Mouse (Mus musculus): Measurements from ENCODE around the gene Hamp. TPM values are rescaled to one million over a fixed set of nuclear protein-coding genes. Genes with fewer than 3 reads are reported as not detected.
A peak's percentile ranks its signal among the peaks of the same experiment; 100 is the strongest.

Hamp gene
- 0.45 and 1.6 TPM in 2 replicates for polyA plus RNA-seq (2015; fragmentation: Nextera tagmentation; extraction: Ambion mirVana)

- no peak for TF ChIP-seq CTCF (IDR thresholded peaks at IDR 0.05; ENCODE audit: low read depth)
- TF ChIP-seq EP300 (optimal IDR thresholded peaks at IDR 0.05), result no peak
- ATAC-seq (ENCODE audit: low FRiP score, low TSS enrichment), result peak; percentile 31
Measured at GRCm38 (mm10) chr7:30943909-30944635, at the start of gene Hamp. TSS of gene Hamp (minus strand) at chr7:30944032.

GRCm38 (mm10) chr7:30992148-30992547, 48.3 kb upstream of the Hamp start:
- no peaks in the 10 kb centered on the region for H3K4me1 ChIP-seq (replicated peaks; ENCODE audit: control insufficient read depth, insufficient read depth)
- ATAC-seq (ENCODE audit: low FRiP score, low TSS enrichment) (peak; percentile 46; the same call in 1 of the 2 replicates), DNase-seq (ENCODE audit: low spot score) (no peak)
- 65% methylated on average over 5 of the region's 5 CpGs for WGBS
- H3K4me3 ChIP-seq (ENCODE audit: low read depth, low read length), result no peak overlapping the region
- H3K27me3 ChIP-seq (ENCODE audit: control insufficient read depth, insufficient read depth, low read length), result no peaks in the 10 kb centered on the region
- TF ChIP-seq EP300 (optimal IDR thresholded peaks at IDR 0.05) (no peak), CTCF (IDR thresholded peaks at IDR 0.05; ENCODE audit: low read depth) (no peak)
- H3K9ac ChIP-seq (ENCODE audit: low read length), result no peak overlapping the region
- no peak overlapping the region for H3K4me2 ChIP-seq (replicated peaks; ENCODE audit: low read depth)
- no peak overlapping the region for H3K27ac ChIP-seq (replicated peaks)
- no peaks in the 10 kb centered on the region for H3K9me3 ChIP-seq (ENCODE audit: control insufficient read depth, low read length)
- H3K36me3 ChIP-seq (ENCODE audit: control insufficient read depth, insufficient read depth, low read length), result no peaks in the 10 kb centered on the region

More at GRCm38 (mm10) chr7:30943909-30944635, at the start of gene Hamp:
- WGBS, result 63% methylated on average over 9 of the region's 9 CpGs
- H3K9me3 ChIP-seq (ENCODE audit: control insufficient read depth, low read length), result no peaks in the 10 kb centered on the region
- DNase-seq (ENCODE audit: low spot score), result no peak
- H3K27me3 ChIP-seq (ENCODE audit: control insufficient read depth, insufficient read depth, low read length), result no peaks in the 10 kb centered on the region
- no peak within 1 kb of the TSS for H3K9ac ChIP-seq (ENCODE audit: low read length)
- no peak within 1 kb of the TSS for H3K4me2 ChIP-seq (replicated peaks; ENCODE audit: low read depth)
- H3K4me3 ChIP-seq (ENCODE audit: low read depth, low read length), result no peak within 1 kb of the TSS
- no peak within 1 kb of the TSS for H3K27ac ChIP-seq (replicated peaks)
- H3K4me1 ChIP-seq (replicated peaks; ENCODE audit: control insufficient read depth, insufficient read depth), result no peaks in the 10 kb centered on the region
- peaks cover 2% of the 10 kb centered on the region for H3K36me3 ChIP-seq (ENCODE audit: control insufficient read depth, insufficient read depth, low read length)

GRCm38 (mm10) chr7:30988519-30989162, 44.8 kb upstream of the Hamp start:
- H3K9me3 ChIP-seq (ENCODE audit: control insufficient read depth, low read length), result no peaks in the 10 kb centered on the region
- no peaks in the 10 kb centered on the region for H3K27me3 ChIP-seq (ENCODE audit: control insufficient read depth, insufficient read depth, low read length)
- no peaks in the 10 kb centered on the region for H3K36me3 ChIP-seq (ENCODE audit: control insufficient read depth, insufficient read depth, low read length)
- no peak overlapping the region for H3K9ac ChIP-seq (ENCODE audit: low read length)
- H3K4me3 ChIP-seq (ENCODE audit: low read depth, low read length), result no peak overlapping the region
- no peak overlapping the region for H3K27ac ChIP-seq (replicated peaks)
- no peak for TF ChIP-seq CTCF (IDR thresholded peaks at IDR 0.05; ENCODE audit: low read depth)
- TF ChIP-seq EP300 (optimal IDR thresholded peaks at IDR 0.05), result no peak
- DNase-seq (ENCODE audit: low spot score) (no peak), ATAC-seq (ENCODE audit: low FRiP score, low TSS enrichment) (no peak)
- 88% methylated on average over 4 of the region's 4 CpGs for WGBS
- H3K4me1 ChIP-seq (replicated peaks; ENCODE audit: control insufficient read depth, insufficient read depth), result no peaks in the 10 kb centered on the region
- H3K4me2 ChIP-seq (replicated peaks; ENCODE audit: low read depth), result no peak overlapping the region

GRCm38 (mm10) chr7:30985357-30985756, 41.5 kb upstream of the Hamp start:
- Histone ChIP-seq H3K27ac (replicated peaks) (no peak overlapping the region), H3K4me1 (replicated peaks; ENCODE audit: control insufficient read depth, insufficient read depth) (no peaks in the 10 kb centered on the region), H3K4me3 (ENCODE audit: low read depth, low read length) (no peak overlapping the region), H3K9ac (ENCODE audit: low read length) (no peak overlapping the region), H3K36me3 (ENCODE audit: control insufficient read depth, insufficient read depth, low read length) (no peaks in the 10 kb centered on the region), H3K9me3 (ENCODE audit: control insufficient read depth, low read length) (no peaks in the 10 kb centered on the region), H3K27me3 (ENCODE audit: control insufficient read depth, insufficient read depth, low read length) (no peaks in the 10 kb centered on the region), H3K4me2 (replicated peaks; ENCODE audit: low read depth) (no peak overlapping the region)
- WGBS, result 86% methylated on average over 9 of the region's 9 CpGs
- DNase-seq (ENCODE audit: low spot score) (no peak), ATAC-seq (ENCODE audit: low FRiP score, low TSS enrichment) (no peak)
- TF ChIP-seq EP300 (optimal IDR thresholded peaks at IDR 0.05) (no peak), CTCF (IDR thresholded peaks at IDR 0.05; ENCODE audit: low read depth) (no peak)

GRCm38 (mm10) chr7:30981703-30982102, 37.9 kb upstream of the Hamp start:
- no peaks in the 10 kb centered on the region for H3K27me3 ChIP-seq (ENCODE audit: control insufficient read depth, insufficient read depth, low read length)
- no peak overlapping the region for H3K9ac ChIP-seq (ENCODE audit: low read length)
- H3K4me1 ChIP-seq (replicated peaks; ENCODE audit: control insufficient read depth, insufficient read depth), result no peaks in the 10 kb centered on the region
- H3K9me3 ChIP-seq (ENCODE audit: control insufficient read depth, low read length), result no peaks in the 10 kb centered on the region
- no peak for ATAC-seq (ENCODE audit: low FRiP score, low TSS enrichment)
- H3K27ac ChIP-seq (replicated peaks), result no peak overlapping the region
- no peak overlapping the region for H3K4me3 ChIP-seq (ENCODE audit: low read depth, low read length)
- no peak overlapping the region for H3K4me2 ChIP-seq (replicated peaks; ENCODE audit: low read depth)
- H3K36me3 ChIP-seq (ENCODE audit: control insufficient read depth, insufficient read depth, low read length), result no peaks in the 10 kb centered on the region
- no peak for DNase-seq (ENCODE audit: low spot score)
- TF ChIP-seq CTCF (IDR thresholded peaks at IDR 0.05; ENCODE audit: low read depth), result no peak
- 81% methylated on average over 4 of the region's 4 CpGs for WGBS
